Mouse (Mus musculus) urinary bladder, postnatal 25 days (tissue): Measurements from ENCODE around the gene Dcun1d4.
"Not testable (repeated sequence)": the region's sequence is repeated elsewhere in the genome, so short reads cannot be mapped to it uniquely, and the experiment has no call there.

Experiments used
- DNase-seq: peaks from one replicate; pipeline ENCODE4 v3.0.0; 2022; ENCODE audit warnings: low spot score

Dcun1d4 gene

GRCm38 (mm10) chr5:73547252-73547651 is 66.5 kb downstream of the Dcun1d4 start:
- no peak for DNase-seq

- DNase-seq: no peak
Measured at GRCm38 (mm10) chr5:73548237-73548636, 67.4 kb downstream of the Dcun1d4 start.

- no peak for DNase-seq
Measured at GRCm38 (mm10) chr5:73548838-73549237, 68.0 kb downstream of the Dcun1d4 start.

- DNase-seq: no peak
Measured at GRCm38 (mm10) chr5:73551836-73552235, 71.0 kb downstream of the Dcun1d4 start.

- DNase-seq: no peak
Measured at GRCm38 (mm10) chr5:73553903-73554302, 73.1 kb downstream of the Dcun1d4 start.

- no peak for DNase-seq
Measured at GRCm38 (mm10) chr5:73555096-73555852, 74.5 kb downstream of the Dcun1d4 start.

GRCm38 (mm10) chr5:73556733-73557425 is 76.1 kb downstream of the Dcun1d4 start:
- DNase-seq: no peak

GRCm38 (mm10) chr5:73558756-73559155 is 78.0 kb downstream of the Dcun1d4 start:
- no peak for DNase-seq

GRCm38 (mm10) chr5:73564038-73564437 is 83.2 kb downstream of the Dcun1d4 start:
- no peak for DNase-seq

- DNase-seq: no peak
Measured at GRCm38 (mm10) chr5:73566119-73566518, 85.3 kb downstream of the Dcun1d4 start.

- DNase-seq: no peak
Measured at GRCm38 (mm10) chr5:73566892-73567291, 86.1 kb downstream of the Dcun1d4 start.

- no peak for DNase-seq
Measured at GRCm38 (mm10) chr5:73569181-73569580, 88.4 kb downstream of the Dcun1d4 start.

- no peak for DNase-seq
Measured at GRCm38 (mm10) chr5:73571395-73572156, 90.8 kb downstream of the Dcun1d4 start.

GRCm38 (mm10) chr5:73572846-73573245 is 92.0 kb downstream of the Dcun1d4 start:
- no peak for DNase-seq

- DNase-seq: no peak
Measured at GRCm38 (mm10) chr5:73573789-73574188, 93.0 kb downstream of the Dcun1d4 start.

GRCm38 (mm10) chr5:73574616-73575015 is 93.8 kb downstream of the Dcun1d4 start:
- DNase-seq: no peak

GRCm38 (mm10) chr5:73576708-73577107 is 95.9 kb downstream of the Dcun1d4 start:
- DNase-seq: no peak

- DNase-seq: no peak
Measured at GRCm38 (mm10) chr5:73578131-73578530, 97.3 kb downstream of the Dcun1d4 start.

GRCm38 (mm10) chr5:73584011-73584410 is 103.2 kb downstream of the Dcun1d4 start:
- DNase-seq: not testable (repeated sequence)

GRCm38 (mm10) chr5:73585212-73586115 is 104.7 kb downstream of the Dcun1d4 start:
- DNase-seq: no peak

- no peak for DNase-seq
Measured at GRCm38 (mm10) chr5:73586597-73586996, 105.8 kb downstream of the Dcun1d4 start.

GRCm38 (mm10) chr5:73587119-73587518 is 106.3 kb downstream of the Dcun1d4 start:
- DNase-seq: no peak
